Mouse (Mus musculus): ENCODE results near the gene Miga1. TPM values are rescaled to one million over a fixed set of nuclear protein-coding genes. Genes with fewer than 3 reads are reported as not detected.
A peak's percentile ranks its signal among the peaks of the same experiment; 100 is the strongest.

Miga1 gene
- polyA plus RNA-seq, 1 experiment from 2014 or later, result 14.6 TPM

DNA sequence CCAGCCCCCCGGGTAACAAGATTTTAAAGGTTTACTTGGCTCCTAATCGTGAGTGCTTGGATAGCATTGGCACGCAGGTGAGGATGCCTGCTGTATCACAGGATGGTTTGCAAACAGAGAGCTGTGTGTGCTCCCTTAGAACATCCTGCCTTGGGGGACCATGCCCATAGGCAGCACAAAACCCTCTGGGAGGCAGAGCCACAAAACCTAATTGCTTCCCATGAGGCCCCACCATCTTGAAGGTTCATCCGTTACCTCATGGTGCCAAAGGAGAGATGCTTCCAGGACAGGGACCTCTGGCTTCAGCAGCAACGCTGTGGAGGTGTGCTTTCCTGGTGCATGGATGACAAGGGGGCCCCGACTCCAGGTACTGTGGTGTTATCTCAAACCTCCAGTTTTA is 68.3 kb downstream of the Miga1 start:
- H3K4me2 ChIP-seq (ENCODE audit: low read length), result no peak overlapping the region
- 84% methylated on average over 6 of the region's 6 CpGs for WGBS
- no peak for ATAC-seq (replicated peaks; ENCODE audit: low FRiP score, low read depth)
- no peak overlapping the region for H3K27ac ChIP-seq
- no peaks in the 10 kb centered on the region for H3K9me3 ChIP-seq (replicated peaks; ENCODE audit: low read length)
- H3K36me3 ChIP-seq (ENCODE audit: insufficient read depth, low read length), result no peaks in the 10 kb centered on the region
- no peak overlapping the region for H3K4me3 ChIP-seq (replicated peaks; ENCODE audit: low read depth, low read length)
- H3K9ac ChIP-seq (ENCODE audit: low read depth, low read length), result no peak overlapping the region
- no peaks in the 10 kb centered on the region for H3K4me1 ChIP-seq (replicated peaks; ENCODE audit: insufficient read depth, low read length)
- no peak for DNase-seq (ENCODE audit: low spot score)
- no peaks in the 10 kb centered on the region for H3K27me3 ChIP-seq (ENCODE audit: insufficient read depth, low read length)
- TF ChIP-seq CTCF (IDR thresholded peaks at IDR 0.05; ENCODE audit: low read depth), result no peak

DNA sequence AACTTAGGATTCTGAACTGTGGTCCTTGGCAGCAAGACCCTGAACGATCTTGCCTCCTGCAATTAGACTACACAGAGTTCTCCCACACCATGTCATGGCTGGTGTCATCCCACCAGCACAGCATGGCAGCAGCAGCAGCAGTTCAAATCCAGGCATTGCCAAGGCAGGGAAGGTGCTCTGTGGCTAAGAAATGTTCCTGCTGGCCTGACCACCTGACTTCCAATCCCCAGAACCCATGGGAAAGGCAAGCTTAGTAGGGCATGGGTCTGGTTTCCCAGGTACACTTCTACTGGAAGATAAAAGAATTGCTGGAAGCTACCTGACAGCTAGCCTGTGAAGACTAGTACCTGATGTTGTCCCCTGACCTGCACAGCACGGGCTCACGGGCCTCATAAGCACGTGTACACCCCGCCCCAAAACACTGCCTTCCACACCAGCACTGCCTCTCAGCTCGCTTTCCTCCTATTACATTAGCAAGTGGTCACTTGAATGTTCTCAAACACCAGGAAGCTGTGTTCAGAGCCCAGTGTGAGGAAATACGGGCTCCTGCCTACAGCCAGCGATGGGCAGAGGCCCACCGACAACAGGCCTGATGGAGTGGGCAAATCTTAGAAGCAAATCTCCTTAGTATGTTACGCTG is 69.0 kb downstream of the Miga1 start:
- Histone ChIP-seq H3K27me3 (ENCODE audit: insufficient read depth, low read length) (no peaks in the 10 kb centered on the region), H3K9ac (ENCODE audit: low read depth, low read length) (no peak overlapping the region), H3K36me3 (ENCODE audit: insufficient read depth, low read length) (no peaks in the 10 kb centered on the region), H3K27ac (no peak overlapping the region), H3K4me2 (ENCODE audit: low read length) (no peak overlapping the region), H3K9me3 (replicated peaks; ENCODE audit: low read length) (no peaks in the 10 kb centered on the region), H3K4me1 (replicated peaks; ENCODE audit: insufficient read depth, low read length) (no peaks in the 10 kb centered on the region), H3K4me3 (replicated peaks; ENCODE audit: low read depth, low read length) (no peak overlapping the region)
- ATAC-seq (replicated peaks; ENCODE audit: low FRiP score, low read depth), result no peak
- TF ChIP-seq CTCF (IDR thresholded peaks at IDR 0.05; ENCODE audit: low read depth), result no peak
- 89% methylated on average over 10 of the region's 10 CpGs for WGBS
- no peak for DNase-seq (ENCODE audit: low spot score)

DNA sequence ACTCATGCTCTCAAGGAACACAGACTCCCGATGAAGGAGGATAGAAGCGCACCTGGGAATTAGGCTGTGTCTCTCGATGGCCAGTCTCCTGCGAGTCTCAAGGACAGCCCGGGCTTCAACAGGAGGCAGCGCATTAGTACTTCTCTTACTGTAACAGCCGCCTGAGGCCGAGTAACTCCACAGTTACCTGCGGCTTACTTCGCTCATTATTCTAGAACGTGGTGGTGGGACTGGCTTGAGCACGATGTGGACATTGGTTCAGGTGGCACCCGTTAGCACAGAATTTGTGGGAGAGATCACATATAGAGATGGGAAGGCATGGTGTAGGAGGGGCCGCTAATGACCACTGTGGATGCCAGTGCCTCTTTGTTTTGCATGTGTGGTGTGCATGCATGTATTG is 72.1 kb downstream of the Miga1 start:
- no peak for DNase-seq (ENCODE audit: low spot score)

DNA sequence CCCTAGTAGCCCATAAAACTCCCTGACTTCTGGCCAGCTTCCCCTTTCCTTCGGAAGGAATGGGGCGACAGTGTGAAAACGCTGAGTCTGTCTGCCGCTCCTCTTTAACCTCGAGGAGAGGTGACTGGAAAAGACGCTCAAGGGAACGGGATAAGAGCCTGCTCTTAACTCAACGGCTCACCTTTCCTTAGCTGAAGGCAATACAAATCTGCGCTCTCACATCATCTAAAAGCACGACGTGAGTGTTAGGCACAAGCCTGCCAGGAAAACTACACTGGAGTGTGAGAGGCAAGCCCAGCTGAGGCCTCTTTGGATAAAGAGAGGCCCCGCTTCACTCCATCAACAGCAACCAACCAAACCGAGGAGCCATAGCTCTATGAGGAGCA is 74.2 kb downstream of the Miga1 start, which contains the start of gene Nexn:
Gene Nexn, minus strand, starts transcription at position 315 of the 386 bp plus-strand sequence.
- Histone ChIP-seq H3K9me3 (replicated peaks; ENCODE audit: low read length) (no peaks in the 10 kb centered on the region), H3K36me3 (ENCODE audit: insufficient read depth, low read length) (no peaks in the 10 kb centered on the region), H3K4me2 (ENCODE audit: low read length) (peak within 1 kb of the TSS; percentile 90), H3K27ac (peak within 1 kb of the TSS; percentile 58), H3K4me3 (replicated peaks; ENCODE audit: low read depth, low read length) (peak within 1 kb of the TSS; percentile 52), H3K27me3 (ENCODE audit: insufficient read depth, low read length) (no peaks in the 10 kb centered on the region), H3K4me1 (replicated peaks; ENCODE audit: insufficient read depth, low read length) (0 out of 2 replicates have a peak, but pooled peaks cover 7% of the 10 kb centered on the region), H3K9ac (ENCODE audit: low read depth, low read length) (peak within 1 kb of the TSS; percentile 79)
- DNase-seq (ENCODE audit: low spot score), result no peak
- no peak for TF ChIP-seq CTCF (IDR thresholded peaks at IDR 0.05; ENCODE audit: low read depth)
- ATAC-seq (replicated peaks; ENCODE audit: low FRiP score, low read depth), result peak; percentile 14; the same call in 1 of the 2 replicates
- WGBS, result 4% methylated on average over 13 of the region's 13 CpGs

More for the DNA sequence above, 72.1 kb downstream of the Miga1 start:
- no peak overlapping the region for H3K4me2 ChIP-seq (ENCODE audit: low read length)
- WGBS, result 92% methylated on average over 14 of the region's 14 CpGs
- TF ChIP-seq CTCF (IDR thresholded peaks at IDR 0.05; ENCODE audit: low read depth), result no peak
- H3K36me3 ChIP-seq (ENCODE audit: insufficient read depth, low read length), result no peaks in the 10 kb centered on the region
- no peaks in the 10 kb centered on the region for H3K9me3 ChIP-seq (replicated peaks; ENCODE audit: low read length)
- H3K4me3 ChIP-seq (replicated peaks; ENCODE audit: low read depth, low read length), result no peak overlapping the region
- no peak for ATAC-seq (replicated peaks; ENCODE audit: low FRiP score, low read depth)
- H3K27ac ChIP-seq, result no peak overlapping the region
- H3K27me3 ChIP-seq (ENCODE audit: insufficient read depth, low read length), result no peaks in the 10 kb centered on the region
- no peak overlapping the region for H3K9ac ChIP-seq (ENCODE audit: low read depth, low read length)
- H3K4me1 ChIP-seq (replicated peaks; ENCODE audit: insufficient read depth, low read length), result 0 out of 2 replicates have a peak, but pooled peaks cover 3% of the 10 kb centered on the region

DNA sequence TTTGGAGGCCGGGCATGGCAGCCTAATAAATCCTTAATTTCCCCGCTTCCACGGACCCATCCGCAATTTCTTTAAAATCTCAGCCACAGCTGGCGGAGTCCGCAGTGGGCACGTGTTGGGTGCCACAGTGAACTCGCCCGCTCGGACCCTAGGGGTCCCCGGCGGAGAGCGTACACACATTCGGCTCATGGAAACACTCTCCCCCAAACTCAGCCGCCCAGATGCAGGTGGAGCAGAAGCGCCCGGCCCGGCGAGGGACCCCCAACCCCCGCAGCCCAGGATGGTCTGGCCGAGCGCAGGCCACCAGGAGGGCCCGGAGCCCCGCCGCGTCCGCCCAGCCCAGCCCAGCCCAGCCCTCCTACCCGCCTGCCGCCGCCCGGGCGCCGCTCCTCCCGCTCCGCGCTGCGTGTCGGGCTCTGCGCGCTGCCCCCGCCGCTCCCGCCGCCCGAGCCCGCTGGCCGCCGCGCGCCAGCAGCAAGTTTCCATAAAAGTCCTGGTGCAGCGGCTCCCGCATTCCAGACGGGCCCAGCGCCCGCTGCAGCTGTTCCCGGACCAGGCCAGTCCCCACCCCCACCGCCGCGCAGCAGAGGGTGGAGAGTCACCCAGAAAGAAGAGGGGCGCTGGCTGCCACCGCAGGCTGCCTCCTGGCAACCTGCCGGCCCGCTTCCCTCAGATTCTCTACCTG is 74.7 kb downstream of the Miga1 start:
- ATAC-seq (replicated peaks; ENCODE audit: low FRiP score, low read depth), result peak; percentile 84
- WGBS, result 1% methylated on average over 60 of the region's 63 CpGs
- Histone ChIP-seq H3K9me3 (replicated peaks; ENCODE audit: low read length) (no peaks in the 10 kb centered on the region), H3K4me3 (replicated peaks; ENCODE audit: low read depth, low read length) (peak overlapping the region; percentile 52), H3K4me2 (ENCODE audit: low read length) (peak overlapping the region; percentile 90), H3K27ac (peak overlapping the region; percentile 58), H3K4me1 (replicated peaks; ENCODE audit: insufficient read depth, low read length) (0 out of 2 replicates have a peak, but pooled peaks cover 7% of the 10 kb centered on the region), H3K9ac (ENCODE audit: low read depth, low read length) (peak overlapping the region; percentile 79), H3K27me3 (ENCODE audit: insufficient read depth, low read length) (no peaks in the 10 kb centered on the region), H3K36me3 (ENCODE audit: insufficient read depth, low read length) (no peaks in the 10 kb centered on the region)
- DNase-seq (ENCODE audit: low spot score), result peak; percentile 81
- TF ChIP-seq CTCF (IDR thresholded peaks at IDR 0.05; ENCODE audit: low read depth), result no peak

DNA sequence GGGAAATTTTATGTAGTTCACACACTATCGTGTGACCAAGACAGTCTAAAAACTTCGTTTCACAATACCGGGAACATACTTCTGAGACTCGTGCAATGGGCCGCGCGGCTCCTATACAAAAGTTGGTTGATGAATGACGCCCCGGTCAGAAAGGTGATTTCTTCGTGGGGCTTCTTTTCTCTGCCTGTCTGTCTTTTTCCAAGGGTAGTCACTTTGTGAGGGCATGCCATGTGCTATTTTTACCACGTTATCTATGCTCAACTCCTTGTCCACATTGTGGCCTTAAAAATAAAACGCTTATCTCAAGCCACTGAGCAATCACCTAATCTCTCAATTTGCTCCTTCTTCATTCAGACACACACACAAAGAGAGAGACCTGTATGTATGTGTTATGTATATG is 75.4 kb downstream of the Miga1 start:
- WGBS, result 57% methylated on average over 12 of the region's 12 CpGs
- no peaks in the 10 kb centered on the region for H3K27me3 ChIP-seq (ENCODE audit: insufficient read depth, low read length)

More for the DNA sequence above, 75.4 kb downstream of the Miga1 start:
- no peak for DNase-seq (ENCODE audit: low spot score)
- Histone ChIP-seq H3K4me1 (replicated peaks; ENCODE audit: insufficient read depth, low read length) (0 out of 2 replicates have a peak, but pooled peaks cover 7% of the 10 kb centered on the region), H3K36me3 (ENCODE audit: insufficient read depth, low read length) (no peaks in the 10 kb centered on the region), H3K9ac (ENCODE audit: low read depth, low read length) (peak overlapping the region; percentile 79; the same call in 1 of the 2 replicates), H3K4me2 (ENCODE audit: low read length) (peak overlapping the region; percentile 90), H3K27ac (no peak overlapping the region), H3K4me3 (replicated peaks; ENCODE audit: low read depth, low read length) (peak overlapping the region; percentile 52; the same call in 1 of the 2 replicates), H3K9me3 (replicated peaks; ENCODE audit: low read length) (no peaks in the 10 kb centered on the region)
- ATAC-seq (replicated peaks; ENCODE audit: low FRiP score, low read depth), result no peak
- no peak for TF ChIP-seq CTCF (IDR thresholded peaks at IDR 0.05; ENCODE audit: low read depth)

Measured in kidney, postnatal 0 days (tissue).